Mouse (Mus musculus) kidney, embryonic 16.5 days (tissue): ENCODE data around the gene Abcb4. TPM values are rescaled to one million over a fixed set of nuclear protein-coding genes. Genes with fewer than 3 reads are reported as not detected.
"Not testable (repeated sequence)": the region's sequence is repeated elsewhere in the genome, so short reads cannot be mapped to it uniquely, and the experiment has no call there.

Experiments
- ATAC-seq: fragments of 200-750 bp; cut with Nextera tagmentation; 2 replicates; pipeline ENCODE4 v1.8.0; 2017; ENCODE audit warnings: moderate TSS enrichment; ENCODE audit not compliant: low FRiP score, low TSS enrichment
- H3K27ac ChIP-seq: fragments of 300-500 bp; sonication (generic); 2 replicates; pipeline ENCODE4 v1.5.1; 2014; ENCODE audit warnings: low read length
- H3K27me3 ChIP-seq: fragments of 300-500 bp; sonication (generic); 2 replicates; pipeline ENCODE4 v1.6.1; 2014; ENCODE audit warnings: low read length, control low read depth, mixed read lengths; ENCODE audit not compliant: insufficient read depth
- H3K36me3 ChIP-seq: fragments of 300-500 bp; sonication (generic); 2 replicates; pipeline ENCODE4 v1.6.1; 2014; ENCODE audit warnings: low read length, control low read depth, mixed read lengths; ENCODE audit not compliant: insufficient read depth
- H3K4me1 ChIP-seq: fragments of 300-500 bp; sonication (generic); 2 replicates; pipeline ENCODE4 v1.6.1; 2014; ENCODE audit warnings: low read length, control low read depth, mixed read lengths; ENCODE audit not compliant: insufficient read depth
- H3K4me2 ChIP-seq: fragments of 300-500 bp; sonication (generic); replicated peaks from 2 replicates; pipeline ENCODE4 v1.6.1; 2014; ENCODE audit warnings: low read depth, low read length
- H3K4me3 ChIP-seq: fragments of 300-500 bp; sonication (generic); 2 replicates; pipeline ENCODE4 v1.5.1; 2014; ENCODE audit warnings: mild to moderate bottlenecking, low read length
- H3K9ac ChIP-seq: fragments of 300-500 bp; sonication (generic); replicated peaks from 2 replicates; pipeline ENCODE4 v1.6.1; 2014; ENCODE audit warnings: low read length
- H3K9me3 ChIP-seq: fragments of 300-500 bp; sonication (generic); 2 replicates; pipeline ENCODE4 v1.6.1; 2016; ENCODE audit warnings: low read length, control low read depth
- WGBS: fragments of 180-500 bp; shearing (Covaris S2); extraction: QIAGEN DNeasy Blood & Tissue Kit; methylation state at CpG from one replicate; pipeline ENCODE4 v1.1.7; 2014; 5-methylcytosine and 5-hydroxymethylcytosine counted together
- polyA plus RNA-seq: library from polyadenylated mRNA; unstranded; fragments of >200 nt; fragmentation: Nextera tagmentation; extraction: Ambion mirVana; gene quantifications from 2 replicates; pipeline ENCODE4 v1.2.1, GENCODE M21; 2015

Abcb4 gene
- polyA plus RNA-seq, 1 experiment from 2014 or later, result 0.09 TPM

- Histone ChIP-seq H3K27me3 (no peaks in the 10 kb centered on the region), H3K36me3 (no peaks in the 10 kb centered on the region), H3K27ac (no peak overlapping the region), H3K4me1 (no peaks in the 10 kb centered on the region), H3K4me2 (no peak overlapping the region), H3K4me3 (no peak overlapping the region), H3K9ac (no peak overlapping the region), H3K9me3 (no peaks in the 10 kb centered on the region)
- WGBS, result 76% methylated on average over 6 of the region's 6 CpGs
- ATAC-seq, result no peak
These were observed 8.8 kb downstream of the Abcb4 start for GRCm38 (mm10) chr5:8902141-8902817.

- no peak overlapping the region for H3K4me2 ChIP-seq
- H3K4me1 ChIP-seq, result no peaks in the 10 kb centered on the region
- H3K9me3 ChIP-seq, result no peaks in the 10 kb centered on the region
- no peak overlapping the region for H3K9ac ChIP-seq
- H3K36me3 ChIP-seq, result no peaks in the 10 kb centered on the region
- H3K4me3 ChIP-seq, result no peak overlapping the region
- ATAC-seq, result no peak
- H3K27me3 ChIP-seq, result no peaks in the 10 kb centered on the region
- no peak overlapping the region for H3K27ac ChIP-seq
- 88% methylated on average over 6 of the region's 6 CpGs for WGBS
These were observed 11.0 kb downstream of the Abcb4 start for GRCm38 (mm10) chr5:8904539-8904938.

- WGBS, result 84% methylated on average over 8 of the region's 8 CpGs
- H3K36me3 ChIP-seq, result no peaks in the 10 kb centered on the region
- no peaks in the 10 kb centered on the region for H3K4me1 ChIP-seq
- H3K9me3 ChIP-seq, result no peaks in the 10 kb centered on the region
- no peak overlapping the region for H3K27ac ChIP-seq
- H3K9ac ChIP-seq, result no peak overlapping the region
- H3K4me3 ChIP-seq, result no peak overlapping the region
- no peak overlapping the region for H3K4me2 ChIP-seq
- H3K27me3 ChIP-seq, result no peaks in the 10 kb centered on the region
- ATAC-seq, result no peak
These were observed 18.2 kb downstream of the Abcb4 start for GRCm38 (mm10) chr5:8911567-8912198.

- 94% methylated on average over 2 of the region's 2 CpGs for WGBS
- H3K4me3 ChIP-seq, result no peak overlapping the region
- H3K36me3 ChIP-seq, result no peaks in the 10 kb centered on the region
- H3K9ac ChIP-seq, result no peak overlapping the region
- H3K9me3 ChIP-seq, result no peaks in the 10 kb centered on the region
- no peak overlapping the region for H3K27ac ChIP-seq
- H3K4me2 ChIP-seq, result no peak overlapping the region
- ATAC-seq, result no peak
- H3K4me1 ChIP-seq, result no peaks in the 10 kb centered on the region
- H3K27me3 ChIP-seq, result no peaks in the 10 kb centered on the region
These were observed 22.9 kb downstream of the Abcb4 start for GRCm38 (mm10) chr5:8916400-8916799.

GRCm38 (mm10) chr5:8917069-8917468, 23.6 kb downstream of the Abcb4 start:
- WGBS, result 73% methylated on average over 6 of the region's 6 CpGs
- no peaks in the 10 kb centered on the region for H3K36me3 ChIP-seq
- no peaks in the 10 kb centered on the region for H3K27me3 ChIP-seq
- no peak overlapping the region for H3K4me2 ChIP-seq
- H3K9ac ChIP-seq, result no peak overlapping the region
- no peak for ATAC-seq
- no peaks in the 10 kb centered on the region for H3K4me1 ChIP-seq
- no peak overlapping the region for H3K4me3 ChIP-seq
- H3K9me3 ChIP-seq, result no peaks in the 10 kb centered on the region
- H3K27ac ChIP-seq, result no peak overlapping the region

GRCm38 (mm10) chr5:8928440-8928839, 34.9 kb downstream of the Abcb4 start:
- ATAC-seq, result no peak
- H3K4me2 ChIP-seq, result no peak overlapping the region
- H3K4me3 ChIP-seq, result no peak overlapping the region
- peaks cover 7% of the 10 kb centered on the region; the same call in 1 of the 2 replicates for H3K9me3 ChIP-seq
- WGBS, result 51% methylated on average over 9 of the region's 9 CpGs
- H3K27me3 ChIP-seq, result no peaks in the 10 kb centered on the region
- no peak overlapping the region for H3K27ac ChIP-seq
- H3K4me1 ChIP-seq, result no peaks in the 10 kb centered on the region
- H3K36me3 ChIP-seq, result no peaks in the 10 kb centered on the region
- no peak overlapping the region for H3K9ac ChIP-seq

- Histone ChIP-seq H3K27ac (no peak overlapping the region), H3K9ac (no peak overlapping the region), H3K4me1 (no peaks in the 10 kb centered on the region), H3K9me3 (no peaks in the 10 kb centered on the region), H3K36me3 (no peaks in the 10 kb centered on the region), H3K4me2 (no peak overlapping the region), H3K4me3 (no peak overlapping the region), H3K27me3 (no peaks in the 10 kb centered on the region)
- peak; percentile 49; the same call in 1 of the 2 replicates for ATAC-seq
- WGBS, result 66% methylated on average over 7 of the region's 7 CpGs
These were observed 44.4 kb downstream of the Abcb4 start for GRCm38 (mm10) chr5:8937965-8938364.

GRCm38 (mm10) chr5:8941266-8941665, 47.7 kb downstream of the Abcb4 start:
- not testable (repeated sequence) for H3K27ac ChIP-seq, H3K4me2 ChIP-seq, H3K27me3 ChIP-seq, ATAC-seq, H3K4me1 ChIP-seq, H3K9me3 ChIP-seq, H3K4me3 ChIP-seq, H3K36me3 ChIP-seq, H3K9ac ChIP-seq
- no CpG with 5 or more reads among the region's 1 CpGs for WGBS

GRCm38 (mm10) chr5:8943836-8944235, 50.3 kb downstream of the Abcb4 start:
- Histone ChIP-seq H3K27me3 (no peaks in the 10 kb centered on the region), H3K4me2 (no peak overlapping the region), H3K36me3 (no peaks in the 10 kb centered on the region), H3K27ac (no peak overlapping the region), H3K4me1 (no peaks in the 10 kb centered on the region), H3K9me3 (no peaks in the 10 kb centered on the region), H3K4me3 (no peak overlapping the region), H3K9ac (no peak overlapping the region)
- WGBS, result 78% methylated on average over 3 of the region's 3 CpGs
- ATAC-seq, result no peak

GRCm38 (mm10) chr5:8947423-8948110, 54.0 kb downstream of the Abcb4 start:
- no peak overlapping the region for H3K4me3 ChIP-seq
- WGBS, result 46% methylated on average over 4 of the region's 4 CpGs
- no peak overlapping the region for H3K4me2 ChIP-seq
- no peak for ATAC-seq
- no peaks in the 10 kb centered on the region for H3K4me1 ChIP-seq
- no peaks in the 10 kb centered on the region for H3K9me3 ChIP-seq
- H3K36me3 ChIP-seq, result no peaks in the 10 kb centered on the region
- H3K27me3 ChIP-seq, result no peaks in the 10 kb centered on the region
- H3K27ac ChIP-seq, result no peak overlapping the region
- H3K9ac ChIP-seq, result no peak overlapping the region
